Mouse (Mus musculus): ENCODE data around the gene Aurkb.

Aurkb gene

GRCm38 (mm10) chr11:69064259-69065133 is 19.0 kb downstream of the Aurkb start:
- no peak for DNase-seq (ENCODE audit: low spot score)

GRCm38 (mm10) chr11:69065394-69065925 is 20.0 kb downstream of the Aurkb start:
- DNase-seq (ENCODE audit: low spot score) = no peak

- no peak for DNase-seq (ENCODE audit: low spot score)
These were observed 20.9 kb downstream of the Aurkb start for GRCm38 (mm10) chr11:69066163-69066861.

- DNase-seq (ENCODE audit: low spot score) = no peak
These were observed 21.5 kb downstream of the Aurkb start for GRCm38 (mm10) chr11:69066956-69067355.

- no peak for DNase-seq (ENCODE audit: low spot score)
These were observed 22.2 kb downstream of the Aurkb start for GRCm38 (mm10) chr11:69067601-69068000.

- DNase-seq (ENCODE audit: low spot score) = no peak
These were observed 24.6 kb downstream of the Aurkb start for GRCm38 (mm10) chr11:69070093-69070492.

- peak; percentile 82 for DNase-seq (ENCODE audit: low spot score)
These were observed 25.3 kb downstream of the Aurkb start, which contains the start of gene Tmem107 for GRCm38 (mm10) chr11:69070590-69071222. TSS of gene Tmem107 (plus strand) at chr11:69070806.

GRCm38 (mm10) chr11:69071262-69071661 is 25.8 kb downstream of the Aurkb start:
- DNase-seq (ENCODE audit: low spot score) = no peak

GRCm38 (mm10) chr11:69072234-69072633 is 26.8 kb downstream of the Aurkb start:
- no peak for DNase-seq (ENCODE audit: low spot score)

GRCm38 (mm10) chr11:69072666-69073064 is 27.2 kb downstream of the Aurkb start:
- DNase-seq (ENCODE audit: low spot score) = no peak

- DNase-seq (ENCODE audit: low spot score) = no peak
These were observed 27.8 kb downstream of the Aurkb start for GRCm38 (mm10) chr11:69073065-69073888.

- DNase-seq (ENCODE audit: low spot score) = no peak
These were observed 28.7 kb downstream of the Aurkb start for GRCm38 (mm10) chr11:69073951-69074775.

GRCm38 (mm10) chr11:69074776-69075069 is 29.3 kb downstream of the Aurkb start:
- no peak for DNase-seq (ENCODE audit: low spot score)

GRCm38 (mm10) chr11:69075764-69076479 is 30.5 kb downstream of the Aurkb start:
- DNase-seq (ENCODE audit: low spot score) = no peak

GRCm38 (mm10) chr11:69076572-69076971 is 31.1 kb downstream of the Aurkb start:
- no peak for DNase-seq (ENCODE audit: low spot score)

- DNase-seq (ENCODE audit: low spot score) = no peak
These were observed 31.9 kb downstream of the Aurkb start for GRCm38 (mm10) chr11:69077316-69077715.

GRCm38 (mm10) chr11:69078041-69078440 is 32.6 kb downstream of the Aurkb start:
- DNase-seq (ENCODE audit: low spot score) = no peak

GRCm38 (mm10) chr11:69078805-69079438 is 33.5 kb downstream of the Aurkb start:
- no peak for DNase-seq (ENCODE audit: low spot score)

GRCm38 (mm10) chr11:69080102-69080854 is 34.8 kb downstream of the Aurkb start:
- DNase-seq (ENCODE audit: low spot score) = no peak
